Mouse (Mus musculus) kidney, postnatal 25 days (tissue): ENCODE measurements around the gene Zbtb38.

Experiments used
- DNase-seq, 2 experiments: peaks; one replicate each; pipeline ENCODE4 v3.0.0; 2021; ENCODE audit warnings: mixed read lengths in 2 of 2

The Zbtb38 gene

DNA sequence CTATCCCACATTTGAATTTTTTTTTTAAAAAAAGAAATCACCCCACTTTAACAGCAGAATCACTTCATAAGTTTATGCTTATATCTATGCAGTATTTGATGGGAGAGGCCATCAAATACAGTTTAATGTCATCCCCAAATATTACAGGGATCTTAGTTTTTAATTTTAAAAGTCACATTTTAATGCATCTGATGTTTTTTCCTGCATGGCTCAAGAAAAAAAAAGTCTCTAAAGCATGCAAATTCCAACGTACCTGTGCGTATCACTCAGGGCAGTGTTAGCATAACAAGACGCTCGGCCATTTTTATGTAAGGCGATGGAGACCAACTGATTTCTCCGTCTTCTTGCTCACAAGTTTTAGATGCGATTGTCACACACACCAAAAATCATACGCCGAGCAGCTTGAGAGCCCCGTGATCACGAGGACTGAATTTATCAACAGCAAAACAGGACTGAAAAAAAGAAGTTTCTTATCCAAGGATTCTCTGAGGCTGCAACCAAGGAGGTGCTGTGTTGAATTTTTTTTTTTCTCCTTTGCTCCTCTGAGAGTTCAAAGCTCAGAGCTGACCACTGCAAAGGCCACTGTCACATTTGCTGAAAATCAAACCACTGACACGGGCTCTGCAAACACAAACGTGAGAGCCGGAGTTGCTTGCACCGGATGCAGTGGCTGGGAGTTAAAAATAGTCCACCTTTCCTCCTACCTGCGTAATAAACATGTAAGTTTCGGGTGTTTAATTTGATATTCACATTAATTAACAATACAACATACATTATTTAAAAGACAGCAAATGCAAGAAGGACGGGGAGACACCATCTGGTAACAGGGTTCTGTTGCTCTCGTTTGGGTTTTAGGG, 21.4 kb downstream of the Zbtb38 start:
- DNase-seq: no peak

DNA sequence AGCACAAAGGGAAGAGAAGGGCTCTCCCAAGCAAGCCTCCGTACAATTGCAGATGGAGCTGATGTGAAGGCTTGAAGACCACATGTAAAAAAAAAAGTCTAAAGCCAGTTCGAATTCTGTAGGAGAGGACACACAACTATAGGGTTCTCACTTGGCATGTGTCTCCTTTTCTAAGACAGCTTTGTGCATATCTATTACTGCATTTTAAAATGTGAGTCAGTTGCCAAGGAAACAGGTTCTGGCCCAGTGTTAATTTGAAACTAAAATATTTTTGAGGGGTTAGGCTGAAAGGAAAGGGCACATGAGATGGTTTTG, 22.4 kb downstream of the Zbtb38 start:
- no peak for DNase-seq

DNA sequence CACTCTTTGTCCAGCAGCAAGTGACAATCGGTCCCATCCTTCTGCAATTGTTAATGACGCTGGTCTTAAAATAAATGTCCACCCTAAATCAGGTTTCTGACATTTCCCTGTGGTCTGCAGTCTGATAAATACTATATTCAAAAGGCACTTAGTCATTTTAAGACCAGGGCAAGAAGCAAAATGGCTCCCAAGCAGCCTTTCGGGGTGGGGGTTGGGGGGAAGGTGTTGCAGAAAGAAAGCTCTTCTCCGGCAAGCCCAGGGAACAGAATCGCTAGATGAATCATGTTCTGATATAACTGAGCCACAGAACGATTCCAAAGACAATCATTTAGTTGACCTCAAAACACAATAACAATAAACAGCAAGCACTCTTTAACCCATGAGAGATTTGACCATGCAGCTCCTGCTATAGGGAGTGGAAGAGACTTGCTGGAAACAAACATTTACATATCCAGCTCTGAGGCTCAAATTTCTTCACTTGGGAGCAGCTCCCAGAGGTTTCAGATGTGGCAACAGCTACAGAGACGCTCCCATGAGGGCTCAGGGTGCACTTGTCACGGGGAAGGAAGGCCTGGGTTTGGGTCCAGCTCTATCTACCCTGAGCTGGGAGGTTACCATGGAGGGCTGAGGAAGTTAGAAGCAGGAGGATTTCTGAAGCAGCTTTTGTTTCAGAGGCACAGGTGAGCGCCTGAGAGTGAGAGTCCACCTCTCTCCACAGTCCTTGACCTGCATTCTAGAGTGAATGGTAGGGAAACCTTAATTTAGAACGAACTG, 22.9 kb downstream of the Zbtb38 start:
- no peak for DNase-seq

DNA sequence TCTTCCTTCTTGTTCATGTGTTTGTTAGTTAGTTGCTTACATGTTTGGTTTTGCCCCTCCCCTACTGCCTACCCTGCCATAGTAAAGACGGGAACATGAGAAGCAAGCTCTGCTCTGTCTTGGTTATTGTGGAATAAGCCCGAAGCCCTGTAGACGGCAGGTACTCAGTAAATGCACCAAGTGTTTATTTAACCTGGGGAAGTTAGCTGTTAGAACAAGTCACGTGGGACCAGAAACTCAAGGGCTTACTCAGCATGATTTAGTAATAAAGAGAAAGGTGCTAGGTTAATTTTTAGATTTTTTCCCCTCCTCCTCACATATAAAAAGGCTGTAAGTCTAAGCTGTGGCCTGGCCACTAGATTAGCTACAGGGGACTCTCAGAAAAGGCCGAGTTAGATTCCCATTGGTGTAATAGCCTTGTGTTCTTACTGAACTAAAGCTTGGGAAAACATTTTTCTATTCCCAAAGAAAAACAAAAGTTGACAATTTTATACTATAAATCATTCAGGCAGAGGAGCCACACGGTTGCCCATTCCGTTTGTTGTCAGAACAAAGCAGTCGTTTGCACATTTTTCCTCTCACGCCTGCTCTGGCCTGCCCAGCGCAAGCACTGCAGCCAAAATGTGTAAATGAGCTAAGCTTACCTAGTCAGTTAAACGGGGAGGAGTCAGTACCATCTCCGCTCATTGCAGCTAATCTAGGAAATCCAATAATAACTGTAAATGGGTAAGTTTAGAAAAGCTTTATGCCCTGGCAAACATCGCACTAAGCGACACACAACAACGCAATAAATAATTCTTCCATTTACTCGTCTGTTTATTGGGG, 24.1 kb downstream of the Zbtb38 start:
- peak; percentile 56 to 60 for DNase-seq

DNA sequence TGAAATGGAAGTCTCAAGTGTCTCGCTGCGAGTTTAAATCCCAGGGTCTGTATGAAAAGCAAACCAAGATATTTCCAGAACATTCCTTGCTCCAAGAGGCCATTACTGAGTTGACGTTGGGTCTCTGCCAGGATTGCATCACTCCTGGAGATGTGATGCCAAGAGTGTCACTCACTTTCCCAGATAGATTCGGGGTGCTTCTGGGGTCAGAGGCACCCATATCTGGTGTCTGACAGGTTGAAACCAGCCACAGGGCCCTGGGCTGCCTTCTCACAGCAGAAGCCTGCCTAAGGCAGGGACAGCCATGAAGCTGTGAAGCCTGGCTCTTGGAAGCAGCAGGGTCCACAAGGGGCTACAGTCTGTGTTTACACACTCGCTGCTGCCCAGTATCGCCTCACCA, 24.9 kb downstream of the Zbtb38 start:
- DNase-seq: peak; percentile 65 to 68

DNA sequence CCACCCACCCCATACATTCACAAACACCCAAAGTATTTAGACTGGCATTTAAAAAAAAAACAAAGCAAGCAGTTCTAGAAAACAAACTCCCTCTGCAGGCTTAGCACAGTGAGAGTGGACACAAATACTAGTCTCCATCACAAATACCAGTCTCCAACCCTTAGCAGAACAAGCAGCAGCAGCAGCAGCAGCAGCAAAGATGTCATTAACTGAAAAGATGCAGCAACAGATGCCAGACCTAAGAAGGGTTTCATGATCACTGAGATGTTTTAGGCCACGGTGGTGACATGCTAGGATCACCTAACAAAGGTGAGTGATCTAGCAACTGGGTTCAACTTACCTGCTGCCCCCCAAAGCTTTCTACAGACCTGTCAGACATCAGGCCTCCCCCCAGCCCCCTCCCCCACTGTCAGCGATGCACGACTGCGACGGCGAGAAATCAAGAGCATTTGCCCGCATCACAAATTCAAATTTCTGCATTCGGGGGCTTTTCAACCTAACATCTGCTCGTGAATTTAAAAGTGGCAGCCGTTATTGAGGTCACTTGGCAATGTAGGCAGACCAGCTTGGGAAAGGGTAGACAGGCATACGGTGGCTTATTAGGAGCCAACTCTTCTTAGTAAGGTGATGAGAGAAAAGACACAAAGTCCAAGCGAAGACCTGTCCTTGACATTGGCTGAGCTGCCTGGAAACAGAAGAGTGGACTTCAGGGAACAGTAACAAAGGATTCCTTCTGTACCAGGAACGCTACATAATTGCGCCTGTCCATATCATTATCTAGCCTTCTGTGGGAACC, 26.1 kb downstream of the Zbtb38 start:
- DNase-seq: no peak

DNA sequence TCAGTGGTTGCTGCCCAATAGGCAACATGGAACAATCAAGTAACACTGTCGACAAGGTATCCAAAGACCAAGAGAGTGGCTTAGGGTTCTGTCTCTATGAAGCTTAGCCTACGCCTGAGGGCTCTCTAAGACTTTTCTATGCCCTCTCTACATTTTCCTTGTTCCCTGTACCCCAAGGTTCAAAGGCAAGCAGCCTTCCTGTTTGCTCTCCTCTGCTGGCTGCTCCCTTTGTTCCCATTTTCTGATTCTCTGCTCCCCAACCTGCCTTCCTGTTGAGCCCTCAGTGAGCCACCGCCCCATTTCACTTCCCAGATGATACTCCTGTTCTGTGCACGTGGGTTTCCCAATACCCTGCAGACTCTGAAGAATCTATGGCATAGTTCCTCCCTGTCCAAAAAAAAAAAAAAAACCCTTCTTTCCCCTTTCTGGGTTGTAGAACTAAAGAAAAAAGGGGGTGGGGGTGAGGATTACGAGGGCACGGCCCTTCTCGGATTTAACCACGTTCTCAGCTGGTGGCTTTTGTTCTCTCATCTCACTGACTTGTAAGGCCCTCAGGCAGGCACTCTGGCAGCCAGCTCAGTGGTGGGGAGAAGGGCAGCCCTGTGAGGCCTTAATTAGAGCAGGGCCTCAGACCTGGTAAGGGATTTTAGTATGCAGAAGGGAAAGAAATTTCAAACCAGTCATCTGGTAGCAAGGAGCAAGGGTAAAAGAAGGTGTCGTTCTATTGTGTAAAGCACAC, 26.9 kb downstream of the Zbtb38 start:
- no peak for DNase-seq

DNA sequence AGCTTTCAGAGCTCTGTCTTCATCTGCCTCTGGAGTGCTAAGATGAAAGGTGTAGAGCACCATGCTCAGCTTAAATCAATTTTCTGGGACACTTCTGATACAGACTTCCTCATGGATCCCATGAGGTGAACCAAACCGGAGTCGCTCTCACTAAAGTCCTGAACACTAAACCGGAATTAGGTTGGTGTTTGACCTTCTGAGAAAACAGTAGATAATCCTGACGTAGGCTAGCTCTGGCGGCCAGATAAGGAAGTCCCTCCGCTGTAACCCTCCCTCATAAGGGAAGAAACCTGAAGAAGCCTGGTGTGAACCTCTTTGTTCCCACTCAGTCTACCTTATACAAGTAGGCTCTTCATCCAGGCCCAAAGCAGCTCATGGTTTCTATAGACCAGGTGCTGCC, 29.0 kb downstream of the Zbtb38 start:
- DNase-seq: no peak

DNA sequence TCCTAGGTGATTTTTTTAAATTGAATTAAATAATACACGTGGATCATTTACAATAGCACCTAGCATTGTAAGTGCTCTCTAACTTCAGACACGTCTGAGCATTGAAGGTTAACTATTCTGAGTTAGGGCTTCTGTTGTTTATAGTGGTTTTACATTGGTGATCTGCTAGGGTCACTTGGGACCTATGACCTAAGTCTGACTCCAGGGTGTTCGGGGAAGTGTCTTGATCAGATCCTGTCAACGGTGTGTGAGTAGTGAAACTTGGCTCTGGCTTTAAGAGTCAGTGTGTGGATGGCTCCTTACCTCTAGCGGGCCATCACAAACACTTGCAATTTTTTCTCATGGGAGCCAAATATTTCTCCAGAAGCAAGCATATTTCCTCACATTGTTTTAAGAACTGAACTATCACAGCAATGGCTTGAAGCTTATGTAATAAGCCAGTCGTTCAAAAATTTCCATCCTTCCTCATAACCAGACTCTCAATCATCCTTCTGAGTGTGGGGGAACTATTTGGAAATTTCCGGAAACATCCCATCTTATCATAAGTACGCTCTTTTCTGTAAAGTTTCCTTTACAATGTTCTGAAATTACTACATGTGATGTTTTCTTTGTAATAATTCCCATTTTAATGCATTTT, 31.4 kb downstream of the Zbtb38 start:
- no peak for DNase-seq

DNA sequence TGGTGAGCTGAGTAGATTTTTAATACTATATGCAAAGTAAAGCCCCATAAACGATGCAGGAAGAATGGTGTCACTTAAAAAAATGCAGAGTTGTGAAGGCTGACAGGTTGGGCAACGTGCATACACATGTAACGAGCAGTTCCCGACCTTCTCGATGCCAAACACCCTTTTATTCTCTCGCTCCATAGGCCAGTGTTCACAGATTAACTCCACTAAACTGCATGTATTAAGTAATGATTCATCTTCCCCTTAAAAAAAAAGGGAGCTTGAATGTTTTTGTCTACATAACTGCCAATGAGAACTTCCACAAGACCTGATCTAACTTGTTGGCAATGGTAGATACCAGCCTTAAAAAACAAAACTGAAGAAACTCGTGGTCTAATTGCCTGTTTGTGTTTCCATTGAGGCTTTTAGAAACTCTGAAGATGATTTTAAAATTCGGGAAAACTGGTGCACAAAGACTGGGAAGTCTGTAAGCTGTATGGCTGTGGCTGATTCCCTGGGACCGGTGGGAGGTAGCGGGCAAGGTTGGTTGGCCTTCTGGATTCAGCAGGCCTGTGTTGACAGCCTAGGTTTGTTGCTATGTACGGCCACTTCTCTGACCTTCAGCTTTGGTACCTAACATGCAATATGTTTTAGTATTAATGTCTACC, 32.0 kb downstream of the Zbtb38 start:
- DNase-seq: peak; percentile 40 to 66

DNA sequence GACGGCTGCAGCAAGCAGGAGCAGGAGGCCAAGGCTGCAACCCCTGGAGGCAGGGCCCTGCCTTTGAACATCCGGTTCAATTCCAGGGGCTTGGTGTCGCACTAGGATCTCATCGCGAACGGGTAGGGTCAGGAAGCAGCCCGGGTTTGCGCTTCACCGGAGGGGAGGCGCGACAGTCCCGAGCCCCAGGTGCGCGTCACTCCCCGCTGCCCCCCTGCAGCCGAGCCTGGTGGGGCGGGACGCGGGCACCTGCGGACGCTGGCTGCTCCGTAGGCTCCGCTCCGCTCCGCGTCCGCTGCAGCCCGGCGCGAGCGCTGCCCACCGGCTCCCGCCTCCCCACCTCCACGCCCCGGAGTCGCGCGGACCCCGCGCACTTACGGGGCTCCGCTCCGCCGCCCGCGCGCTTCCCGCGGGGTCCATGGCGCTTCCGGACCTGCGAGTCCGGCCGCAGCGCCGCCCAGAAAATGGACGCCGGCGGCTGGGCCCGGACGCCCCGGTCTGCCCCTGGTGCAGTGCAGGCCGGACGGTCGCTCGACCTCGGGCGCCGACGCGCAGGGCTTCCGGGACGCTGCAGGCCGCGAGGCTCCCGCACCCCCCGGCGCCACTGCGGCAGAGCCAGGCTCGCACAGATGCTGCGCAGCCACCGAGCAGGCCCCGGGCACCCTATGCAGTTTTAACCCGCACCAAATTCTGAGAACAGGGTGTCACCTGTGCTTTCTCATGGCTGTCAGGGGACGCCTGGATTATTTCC, 33.0 kb downstream of the Zbtb38 start:
- peak; percentile 73 to 90 for DNase-seq

DNA sequence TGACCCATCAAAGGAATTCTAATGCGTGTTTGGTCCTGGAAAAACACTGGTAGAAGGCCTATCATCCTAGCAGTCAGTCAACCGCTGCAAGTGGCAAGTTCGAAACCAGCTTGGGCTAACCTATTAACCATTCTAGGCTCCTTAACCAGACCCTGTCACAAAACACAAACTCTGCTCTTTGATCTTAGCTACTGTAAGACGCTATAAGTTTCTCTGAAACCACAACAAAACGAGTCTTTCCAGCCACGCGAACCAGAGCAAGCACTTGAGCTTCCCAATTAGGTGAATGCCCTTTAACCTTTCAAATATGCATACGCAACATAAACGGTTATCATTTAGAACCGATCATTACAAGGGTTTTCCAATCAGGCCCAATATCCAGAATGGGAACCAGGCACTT, 33.7 kb downstream of the Zbtb38 start:
- DNase-seq: no peak

DNA sequence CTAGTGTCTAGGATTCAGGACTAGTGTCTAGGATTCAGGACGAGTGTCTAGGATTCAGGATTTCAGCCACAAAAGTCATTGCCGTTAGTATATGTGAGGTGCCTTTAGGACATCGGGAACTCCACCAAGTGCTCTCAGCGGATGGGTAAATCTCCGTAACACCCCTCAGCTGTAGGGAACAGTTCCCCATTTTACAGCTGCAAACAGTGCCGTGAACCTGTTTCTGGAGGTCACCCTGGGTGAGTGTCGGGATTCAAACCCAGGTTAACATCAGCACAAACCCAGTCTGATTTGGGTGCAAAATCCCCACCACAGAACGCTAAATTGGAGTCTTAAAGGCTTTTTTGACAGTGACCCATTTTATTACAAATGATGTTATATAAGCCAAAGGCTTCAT, 34.2 kb downstream of the Zbtb38 start:
- DNase-seq: no peak

DNA sequence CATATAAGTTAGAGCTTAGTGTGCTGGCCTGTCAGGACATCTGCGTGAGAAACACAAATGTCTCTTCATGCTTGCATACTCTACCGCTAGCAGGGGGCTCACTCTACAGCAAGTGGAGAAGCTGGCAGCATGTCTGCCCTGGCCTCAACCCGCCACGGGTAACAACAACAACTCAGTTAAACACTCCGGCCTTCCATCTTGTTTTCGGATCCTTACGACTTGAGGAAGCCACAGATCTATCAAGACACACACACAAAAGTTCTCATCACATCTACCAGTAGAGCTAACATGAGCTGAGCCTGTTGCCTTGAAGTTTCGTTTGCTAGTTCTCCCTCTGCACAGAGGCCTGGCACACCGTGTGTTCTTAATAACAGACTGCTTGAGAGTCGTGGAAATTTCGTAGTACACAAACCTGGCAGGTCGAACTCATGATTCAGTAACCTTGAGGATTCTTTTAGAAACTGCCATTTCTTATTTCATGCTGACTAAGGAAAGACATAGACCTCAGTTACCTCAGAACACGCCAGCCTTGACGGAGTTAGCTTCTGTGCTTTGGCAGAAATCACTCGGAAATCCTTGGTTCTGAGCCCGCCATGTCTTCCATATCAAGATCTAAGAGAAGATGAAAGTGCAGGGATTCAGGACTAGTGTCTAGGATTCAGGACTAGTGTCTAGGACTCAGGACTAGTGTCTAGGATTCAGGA, 34.8 kb downstream of the Zbtb38 start:
- no peak for DNase-seq

DNA sequence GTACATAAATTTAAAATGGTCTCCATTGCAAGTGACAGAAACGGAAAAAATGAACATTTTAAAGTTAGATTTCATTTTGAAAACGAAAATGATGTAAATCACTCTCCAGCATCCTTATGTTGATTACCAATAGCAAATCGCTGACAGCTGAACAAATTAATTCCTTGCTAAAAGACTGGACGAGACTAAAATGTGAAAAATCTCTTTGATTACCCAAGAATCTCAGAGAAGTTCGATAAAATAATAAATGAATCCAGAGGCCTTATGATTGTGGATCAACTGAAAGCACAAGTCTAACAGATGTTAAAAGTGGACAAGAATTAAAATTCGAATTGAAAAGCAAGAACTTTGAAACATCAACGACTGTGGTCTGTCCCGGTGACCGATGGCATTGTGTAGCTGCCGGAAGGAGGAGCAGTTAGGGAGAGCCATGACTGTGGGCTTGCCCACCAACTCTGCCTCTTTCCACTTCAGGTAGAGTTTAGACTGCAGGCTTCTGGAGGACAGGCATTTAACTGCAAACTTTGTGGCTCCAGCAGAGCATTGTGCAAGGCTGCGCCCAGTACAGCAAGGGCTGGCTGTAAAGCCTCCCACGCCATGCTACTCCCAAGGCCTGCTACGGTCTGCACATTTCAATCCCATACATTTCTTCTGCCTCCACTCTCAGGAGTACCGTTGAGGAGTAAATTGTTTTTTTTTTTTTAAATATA, 35.7 kb downstream of the Zbtb38 start:
- no peak for DNase-seq

DNA sequence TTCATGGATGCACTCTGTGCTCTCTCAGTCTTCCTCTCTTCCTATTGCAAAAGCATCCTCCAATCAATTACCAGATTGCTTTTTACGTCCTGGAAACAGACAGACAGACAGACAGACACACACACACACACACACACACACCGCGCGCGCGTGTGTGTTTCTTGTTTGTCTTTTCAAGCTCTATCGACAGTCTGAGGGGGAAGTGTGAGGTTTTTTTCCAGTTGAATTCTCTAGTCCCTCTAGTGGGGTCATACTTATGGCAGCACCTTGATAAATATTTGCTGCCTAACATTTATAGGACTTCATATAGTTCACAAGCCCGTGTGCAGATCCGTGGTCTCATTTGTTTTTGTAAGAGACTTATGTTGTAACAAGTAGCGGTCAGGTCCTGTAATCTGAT, 36.5 kb downstream of the Zbtb38 start:
- no peak for DNase-seq

DNA sequence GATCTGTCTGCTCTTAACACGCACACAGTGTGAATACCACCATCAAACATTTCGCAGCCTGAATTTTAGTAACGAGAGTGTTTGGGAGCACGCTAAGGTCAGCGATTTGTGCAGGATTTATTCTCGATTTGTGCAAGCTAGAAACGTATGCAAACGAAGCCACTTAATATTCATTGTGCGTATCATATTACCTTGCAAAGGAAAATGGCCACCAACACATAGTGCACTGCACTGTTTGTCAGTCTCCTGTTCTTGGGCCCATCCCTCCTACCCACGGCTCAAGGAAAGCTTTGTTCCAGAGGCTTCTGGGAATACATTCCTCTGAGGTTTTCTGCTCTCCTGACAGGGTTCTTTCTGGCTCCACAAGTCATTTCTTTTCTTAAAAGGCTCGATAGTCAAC, 37.5 kb downstream of the Zbtb38 start:
- no peak for DNase-seq

DNA sequence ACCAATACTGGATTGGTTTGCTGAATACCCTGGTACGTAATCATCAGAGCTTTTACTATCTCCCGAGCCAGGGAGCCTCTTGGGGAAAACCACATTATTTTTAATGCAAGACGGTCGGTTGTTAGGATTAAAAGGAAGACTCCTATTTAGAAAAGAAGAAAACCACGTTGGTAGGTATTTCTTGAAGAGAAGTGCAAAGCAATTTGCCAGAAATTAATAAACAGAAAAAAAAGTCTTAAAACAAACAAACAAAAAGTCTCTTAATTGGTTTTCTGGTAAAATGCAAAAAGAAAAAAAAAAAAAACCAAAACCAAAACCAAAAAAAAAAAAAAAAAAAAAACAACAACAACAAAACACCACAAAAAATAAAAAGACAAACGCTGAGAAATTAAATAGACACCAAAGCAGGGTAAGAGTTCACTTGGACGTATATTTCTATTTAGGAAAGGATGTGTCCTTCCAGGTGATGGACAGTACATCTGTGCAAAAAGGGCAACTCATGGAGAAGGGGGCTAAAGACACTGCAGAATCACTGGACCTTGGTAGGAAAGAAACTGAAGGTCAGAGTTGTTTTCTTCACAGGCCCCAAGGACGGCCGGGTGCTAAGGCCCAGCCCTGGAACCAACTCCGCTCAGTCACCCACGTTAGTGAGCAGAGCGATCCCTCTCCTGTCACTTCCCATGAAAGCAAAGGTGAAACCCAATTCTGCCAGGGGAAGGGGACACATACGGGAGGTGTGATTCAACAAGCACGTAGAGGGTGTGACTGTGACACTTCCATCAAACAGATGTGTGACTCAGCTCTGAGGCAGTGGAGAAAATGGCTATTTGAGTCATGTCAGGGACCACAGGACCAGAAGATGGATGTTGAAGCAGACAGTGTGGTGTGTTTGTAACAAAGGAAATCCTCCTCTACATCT, 38.9 kb downstream of the Zbtb38 start:
- DNase-seq: peak in 1 of 2 experiments; percentile 66
